Comparison of ENCODE assay signal across 8 mouse cellular contexts in genomic region chr6:112210238-112210950, GRCm38 (mm10).
DNase-seq lines count a peak whose midpoint lies in the region; ATAC-seq lines count a peak whose summit lies in the region.

No protein-coding gene starts in this region.

- DNase-seq in cerebellum, postnatal 14 days, result peak; percentile 11 to 31
- no peak for DNase-seq in cerebellum, adult 11 months
- DNase-seq in embryo, embryonic 9.5 days (ENCODE audit: extremely low spot score), result peak; percentile 42
- DNase-seq in heart, adult 8-10 months (ENCODE audit: low spot score), result peak; percentile 70
- peak; percentile 65 for DNase-seq in kidney, adult 18-20 months
- peak; percentile 80 to 86 for DNase-seq in lung, adult 18-20 months
- DNase-seq in retina, postnatal 1 day, result peak; percentile 54

- ATAC-seq in erythroblast, adult 5-6 weeks (replicated peaks; ENCODE audit: low FRiP score, poor library complexity, severe bottlenecking), result no peak
